Mouse (Mus musculus) myocyte (in vitro differentiated cells): ENCODE measurements around the gene Syce3.

Experiments used
- CEBPB ChIP-seq: IDR thresholded peaks from 2 replicates; pipeline ENCODE4 v1.6.1; 2011; ENCODE audit warnings: mild to moderate bottlenecking, moderate library complexity; ENCODE audit not compliant: poor library complexity, insufficient read depth, severe bottlenecking
- MAX ChIP-seq: IDR thresholded peaks from one replicate; pipeline ENCODE4 v1.6.1; 2011; ENCODE audit warnings: low read depth, mild to moderate bottlenecking, control low read depth
- MYOD1 ChIP-seq, 3 experiments: IDR thresholded peaks; one replicate each; pipeline ENCODE4 v1.6.1; 2011; ENCODE audit warnings: control low read depth in 2 of 3, low read depth in 2 of 3, mild to moderate bottlenecking in 2 of 3, moderate library complexity in 1 of 3; ENCODE audit not compliant: insufficient read length in 2 of 3, control insufficient read depth in 1 of 3
- MYOG ChIP-seq, 3 experiments: IDR thresholded peaks; one replicate each; pipeline ENCODE4 v1.6.1; 2011; ENCODE audit warnings: control low read depth in 2 of 3, low read depth in 2 of 3, mild to moderate bottlenecking in 2 of 3; ENCODE audit not compliant: insufficient read length in 2 of 3, control insufficient read depth in 1 of 3, insufficient read depth in 1 of 3
- POLR2A ChIP-seq: IDR thresholded peaks from one replicate; pipeline ENCODE4 v1.6.1; 2011; ENCODE audit warnings: low read depth, mild to moderate bottlenecking, control low read depth, moderate library complexity; ENCODE audit not compliant: insufficient read length
- TCF12 ChIP-seq: IDR thresholded peaks from one replicate; pipeline ENCODE4 v1.6.1; 2011; ENCODE audit warnings: mild to moderate bottlenecking, control low read depth; ENCODE audit not compliant: poor library complexity, insufficient read depth, severe bottlenecking
- TCF3 ChIP-seq: IDR thresholded peaks from one replicate; pipeline ENCODE4 v1.6.1; 2011; ENCODE audit warnings: low read depth, control low read depth; ENCODE audit not compliant: insufficient read length
- USF1 ChIP-seq: IDR thresholded peaks from one replicate; pipeline ENCODE4 v1.6.1; 2011; ENCODE audit warnings: low read depth, mild to moderate bottlenecking, control low read depth, moderate library complexity

DNA sequence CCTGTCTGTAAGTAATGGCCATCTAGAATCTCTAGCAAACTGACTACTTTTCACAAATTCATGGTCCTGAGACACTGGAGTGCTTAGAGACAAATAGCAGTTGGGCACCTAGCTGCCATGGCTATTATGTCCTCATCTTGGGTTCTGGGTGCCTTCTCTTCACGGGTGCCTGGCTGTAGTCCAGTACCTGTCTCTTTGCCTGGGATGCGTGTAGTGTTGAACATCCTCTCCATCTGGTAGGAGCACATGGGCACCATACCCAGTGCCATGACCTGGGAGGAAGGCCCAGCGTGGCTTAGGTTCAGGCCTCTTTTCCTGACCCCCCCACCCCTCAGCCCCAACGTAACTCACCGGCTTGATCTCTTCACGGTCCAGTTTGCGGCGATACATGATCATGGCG is 11.6 kb upstream of the Syce3 start:
- TF ChIP-seq TCF3 (no peak), MAX (no peak), POLR2A (no peak), MYOG (IDR thresholded peaks at IDR 0.05; ENCODE audit: control insufficient read depth in 1 of 3, insufficient read depth in 1 of 3, insufficient read length in 2 of 3, low read depth in 2 of 3) (no peak), CEBPB (no peak), TCF12 (no peak), MYOD1 (IDR thresholded peaks at IDR 0.05; ENCODE audit: control insufficient read depth in 1 of 3, insufficient read length in 2 of 3, low read depth in 2 of 3) (no peak), USF1 (no peak)
